In genomic region chr5:47985198-47985631, GRCm38 (mm10) we compare ENCODE assay signal across 7 mouse cellular contexts. TPM values are rescaled to one million over a fixed set of nuclear protein-coding genes. Genes with fewer than 3 reads are reported as not detected.
DNase-seq lines count a peak whose midpoint lies in the region; ATAC-seq and TF ChIP-seq lines count a peak whose summit lies in the region.

No protein-coding gene starts in this region.

- TF ChIP-seq CTCF in embryonic fibroblast, embryonic 13.5 days (IDR thresholded peaks at IDR 0.05; ENCODE audit: borderline replicate concordance, insufficient read depth, low read length), result no peak

- H3K4me1 ChIP-seq in embryonic fibroblast, embryonic 13.5 days (ENCODE audit: control insufficient read depth, insufficient read depth, low read length), result no peaks in the 10 kb centered on the region
- H3K4me1 ChIP-seq in hindbrain, embryonic 16.5 days (ENCODE audit: control insufficient read depth, insufficient read depth, low read depth, low read length), result peaks cover 13% of the 10 kb centered on the region
- H3K4me1 ChIP-seq in liver, embryonic 13.5 days (replicated peaks), result peaks cover 18% of the 10 kb centered on the region
- H3K4me1 ChIP-seq in neural tube, embryonic 14.5 days (ENCODE audit: control insufficient read depth, insufficient read depth, low read length), result no peaks in the 10 kb centered on the region

- peak overlapping the region; percentile 74 for H3K4me3 ChIP-seq in embryonic fibroblast, embryonic 13.5 days (ENCODE audit: insufficient read depth, low read length)
- H3K4me3 ChIP-seq in hindbrain, embryonic 16.5 days (ENCODE audit: low read length), result peak overlapping the region; percentile 74
- H3K4me3 ChIP-seq in liver, embryonic 13.5 days (replicated peaks), result peak overlapping the region; percentile 62
- peak overlapping the region; percentile 55 for H3K4me3 ChIP-seq in neural tube, embryonic 14.5 days (ENCODE audit: low read depth, low read length)

- DNase-seq in urinary bladder, adult 18-20 months (ENCODE audit: low spot score in 2 of 2), result peak; percentile 10 to 31
- DNase-seq in urinary bladder, postnatal 25 days (ENCODE audit: low spot score), result no peak
- DNase-seq in liver, embryonic 13.5 days, result no peak
- no peak for DNase-seq in thymus, adult 18-20 months

- H3K4me2 ChIP-seq in hindbrain, embryonic 16.5 days (ENCODE audit: low read length), result peak overlapping the region; percentile 88
- peak overlapping the region; percentile 85 for H3K4me2 ChIP-seq in liver, embryonic 13.5 days
- H3K4me2 ChIP-seq in neural tube, embryonic 14.5 days (ENCODE audit: low read depth, low read length), result peak overlapping the region; percentile 89

- peak overlapping the region; percentile 83 for H3K9ac ChIP-seq in hindbrain, embryonic 16.5 days (ENCODE audit: low read depth, low read length)
- no peak overlapping the region for H3K9ac ChIP-seq in liver, embryonic 13.5 days
- peak overlapping the region; percentile 76 for H3K9ac ChIP-seq in neural tube, embryonic 14.5 days (replicated peaks; ENCODE audit: low read depth, low read length)

- no peaks in the 10 kb centered on the region for H3K36me3 ChIP-seq in hindbrain, embryonic 16.5 days (ENCODE audit: control insufficient read depth, insufficient read depth, low read length)
- H3K36me3 ChIP-seq in liver, embryonic 13.5 days, result no peaks in the 10 kb centered on the region
- H3K36me3 ChIP-seq in neural tube, embryonic 14.5 days (ENCODE audit: control insufficient read depth, insufficient read depth, low read length), result no peaks in the 10 kb centered on the region

- peak; percentile 34; the same call in 1 of the 2 replicates for TF ChIP-seq POLR2A in embryonic fibroblast, embryonic 13.5 days (IDR thresholded peaks at IDR 0.05; ENCODE audit: low read depth, low read length)

- ATAC-seq in hindbrain, embryonic 16.5 days, result peak; percentile 46
- ATAC-seq in liver, embryonic 13.5 days (ENCODE audit: low read depth), result no peak
- ATAC-seq in neural tube, embryonic 14.5 days (ENCODE audit: low read depth), result peak; percentile 21; the same call in 1 of the 2 replicates

- no peaks in the 10 kb centered on the region for H3K27me3 ChIP-seq in hindbrain, embryonic 16.5 days (replicated peaks; ENCODE audit: control insufficient read depth, insufficient read depth, low read length)
- peaks cover 56% of the 10 kb centered on the region for H3K27me3 ChIP-seq in liver, embryonic 13.5 days
- no peaks in the 10 kb centered on the region for H3K27me3 ChIP-seq in neural tube, embryonic 14.5 days (ENCODE audit: control insufficient read depth, insufficient read depth, low read length)

- WGBS in hindbrain, embryonic 16.5 days, result under 1% methylated on average over 13 of the region's 13 CpGs
- WGBS in liver, embryonic 13.5 days (ENCODE audit: insufficient replicate concordance), result 2% methylated on average over 12 of the region's 13 CpGs
- 1% methylated on average over 13 of the region's 13 CpGs for WGBS in neural tube, embryonic 14.5 days

- no peak overlapping the region for H3K27ac ChIP-seq in embryonic fibroblast, embryonic 13.5 days (ENCODE audit: insufficient read depth, low read length)
- peak overlapping the region; percentile 24 for H3K27ac ChIP-seq in hindbrain, embryonic 16.5 days (ENCODE audit: low read depth, low read length)
- H3K27ac ChIP-seq in liver, embryonic 13.5 days, result no peak overlapping the region
- H3K27ac ChIP-seq in neural tube, embryonic 14.5 days (ENCODE audit: low read depth, low read length), result no peak overlapping the region

- H3K9me3 ChIP-seq in hindbrain, embryonic 16.5 days (ENCODE audit: control insufficient read depth, low read length), result no peaks in the 10 kb centered on the region
- no peaks in the 10 kb centered on the region for H3K9me3 ChIP-seq in liver, embryonic 13.5 days (replicated peaks)
- H3K9me3 ChIP-seq in neural tube, embryonic 14.5 days (ENCODE audit: control insufficient read depth, low read length), result no peaks in the 10 kb centered on the region

RNA-seq across cellular contexts. Expression of gene Slit2, which starts 2.3 kb away (rescaled TPM):
- polyA plus RNA-seq in embryonic fibroblast, embryonic 13.5 days (2011; ENCODE audit: insufficient read length, low read depth, missing spikeins), result 258 and 328 TPM in 2 replicates
- 17.8 and 21.9 TPM in 2 replicates for polyA plus RNA-seq in hindbrain, embryonic 16.5 days (2015; fragmentation: Nextera tagmentation; extraction: Ambion mirVana)
- 0.51 and 0.79 TPM in 2 replicates for polyA plus RNA-seq in liver, embryonic 13.5 days (2015; fragmentation: Nextera tagmentation; extraction: Ambion mirVana)
- 57.5 and 68.8 TPM in 2 replicates for polyA plus RNA-seq in neural tube, embryonic 14.5 days (2014; fragmentation: Nextera tagmentation; extraction: Ambion mirVana)

Comparison
In these comparisons a context has a peak if more than half of its experiments do, and no peak if none do; other contexts are left out.
1. DNase-seq: peak in urinary bladder, adult 18-20 months (2 of 2); none in urinary bladder, postnatal 25 days (single experiment), liver, embryonic 13.5 days (single experiment) and thymus, adult 18-20 months (0 of 2).
2. RNA of gene Slit2, which starts 2.3 kb away (polyA plus RNA-seq): 258 to 328 TPM in embryonic fibroblast, embryonic 13.5 days, 57.5 to 68.8 TPM in neural tube, embryonic 14.5 days and 17.8 to 21.9 TPM in hindbrain, embryonic 16.5 days; 0.51 to 0.79 TPM in liver, embryonic 13.5 days; every median in the first group is over 10 times any median in the second.
3. Peak in every context shown above with its lines, with median percentiles within 50 percentile points of each other: H3K4me3 ChIP-seq and H3K4me2 ChIP-seq.